Mouse (Mus musculus): Measurements from ENCODE around the gene Ebi3.

Gene Ebi3

DNA sequence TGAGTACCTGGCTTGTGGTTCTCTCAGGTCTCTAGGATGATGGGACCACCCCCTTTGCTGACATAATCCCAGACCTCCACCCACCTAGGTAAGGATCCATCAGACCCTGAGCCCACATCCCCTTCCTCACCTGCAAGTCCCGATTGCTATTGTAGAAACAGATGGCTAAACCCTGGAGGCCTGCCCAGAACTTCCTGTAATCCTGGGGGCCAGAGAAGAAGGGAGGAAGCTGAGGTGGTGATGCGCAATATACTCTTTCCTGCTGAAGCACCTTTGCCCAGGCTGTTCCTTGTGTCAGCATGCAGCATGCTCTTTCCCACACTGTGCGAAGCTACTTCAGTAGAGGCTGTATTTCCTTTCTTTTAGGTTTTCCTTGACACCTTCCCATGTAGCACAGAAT lies 50.6 kb downstream of the Ebi3 start:
- no peak for DNase-seq (ENCODE audit: inconsistent ontology term)

DNA sequence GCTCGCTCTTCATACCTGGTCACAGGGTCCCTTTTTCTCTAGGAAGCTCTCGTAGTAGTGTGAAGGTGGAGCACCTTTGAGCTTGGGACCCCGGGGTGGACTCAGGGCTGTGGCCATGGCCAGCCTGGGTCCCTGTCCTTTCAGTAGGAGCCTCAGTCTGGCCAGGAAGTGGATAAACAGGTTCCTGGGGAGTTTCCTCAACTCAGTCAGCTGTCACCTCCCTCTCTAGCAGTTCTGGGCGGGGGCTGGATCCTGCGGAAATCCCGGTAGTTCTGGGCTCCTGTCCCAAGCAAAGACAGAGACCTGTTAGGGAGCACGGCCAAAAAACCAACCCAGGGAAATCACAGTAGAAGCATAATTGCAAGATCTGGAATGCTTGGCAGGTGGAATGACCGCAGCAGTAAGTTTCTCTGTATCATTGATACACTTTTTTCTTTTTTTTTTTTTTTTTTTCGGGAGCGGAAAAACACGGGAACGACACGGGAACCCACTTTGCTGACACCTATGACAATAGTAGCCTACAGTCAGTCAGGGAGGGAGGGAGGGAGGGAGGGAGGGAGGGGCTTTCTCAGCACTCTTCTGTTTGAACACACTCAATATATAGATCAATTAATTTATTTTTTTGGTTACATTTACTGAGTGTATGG lies 53.1 kb downstream of the Ebi3 start, which contains the start of the genes Stap2 and Mpnd:
Gene Stap2, minus strand, starts transcription at position 170 of the 647 bp plus-strand sequence.
Gene Mpnd, plus strand, starts transcription at position 297 of the 647 bp plus-strand sequence.
- no peak for DNase-seq (ENCODE audit: inconsistent ontology term)
